Mouse (Mus musculus) hindbrain, embryonic 16.5 days (tissue): ENCODE data around the gene Lyrm9. TPM values are rescaled to one million over a fixed set of nuclear protein-coding genes. Genes with fewer than 3 reads are reported as not detected.

ENCODE experiments used
- ATAC-seq: fragments of 200-750 bp; cut with Nextera tagmentation; 2 replicates; pipeline ENCODE4 v1.8.0; 2017; ENCODE audit warnings: moderate TSS enrichment, moderate library complexity
- H3K27ac ChIP-seq: fragments of 300-500 bp; sonication (generic); 2 replicates; pipeline ENCODE4 v1.5.1; 2014; ENCODE audit warnings: low read depth, mild to moderate bottlenecking, control low read depth, low read length, moderate library complexity
- H3K27me3 ChIP-seq: fragments of 300-500 bp; sonication (generic); replicated peaks from 2 replicates; pipeline ENCODE4 v1.6.1; 2014; ENCODE audit warnings: low read length; ENCODE audit not compliant: control insufficient read depth, insufficient read depth
- H3K36me3 ChIP-seq: fragments of 300-500 bp; sonication (generic); 2 replicates; pipeline ENCODE4 v1.6.1; 2014; ENCODE audit warnings: mild to moderate bottlenecking, low read length, moderate library complexity, mixed read lengths; ENCODE audit not compliant: control insufficient read depth, insufficient read depth
- H3K4me1 ChIP-seq: fragments of 300-500 bp; sonication (generic); 2 replicates; pipeline ENCODE4 v1.6.1; 2014; ENCODE audit warnings: low read depth, low read length; ENCODE audit not compliant: control insufficient read depth, insufficient read depth
- H3K4me2 ChIP-seq: fragments of 300-500 bp; sonication (generic); 2 replicates; pipeline ENCODE4 v1.6.1; 2014; ENCODE audit warnings: mild to moderate bottlenecking, low read length, control low read depth, moderate library complexity
- H3K4me3 ChIP-seq: fragments of 300-500 bp; sonication (generic); 2 replicates; pipeline ENCODE4 v1.5.1; 2014; ENCODE audit warnings: mild to moderate bottlenecking, low read length, control low read depth, moderate library complexity
- H3K9ac ChIP-seq: fragments of 300-500 bp; sonication (generic); 2 replicates; pipeline ENCODE4 v1.6.1; 2014; ENCODE audit warnings: low read depth, mild to moderate bottlenecking, control low read depth, low read length, moderate library complexity
- H3K9me3 ChIP-seq: fragments of 300-500 bp; sonication (generic); 2 replicates; pipeline ENCODE4 v1.6.1; 2014; ENCODE audit warnings: mild to moderate bottlenecking, low read length, moderate library complexity; ENCODE audit not compliant: control insufficient read depth
- whole genome bisulfite sequencing: fragments of 180-500 bp; shearing (Covaris S2); extraction: QIAGEN DNeasy Blood & Tissue Kit; methylation state at CpG from one replicate; pipeline ENCODE4 v1.1.7; 2014; 5-methylcytosine and 5-hydroxymethylcytosine counted together
- polyA plus RNA-seq: library from polyadenylated mRNA; unstranded; fragments of >200 nt; fragmentation: Nextera tagmentation; extraction: Ambion mirVana; gene quantifications from 2 replicates; pipeline ENCODE4 v1.2.1, GENCODE M21; 2015

Lyrm9 gene
- polyA plus RNA-seq, 1 experiment from 2014 or later, result 48.4 TPM

- 19% methylated on average over 4 of the region's 4 CpGs for WGBS
- Histone ChIP-seq H3K4me1 (peaks cover 15% of the 10 kb centered on the region), H3K36me3 (no peaks in the 10 kb centered on the region), H3K27me3 (no peaks in the 10 kb centered on the region), H3K9ac (peak overlapping the region; percentile 12; the same call in 1 of the 2 replicates), H3K4me3 (no peak overlapping the region), H3K4me2 (no peak overlapping the region; the same call in 1 of the 2 replicates), H3K9me3 (no peaks in the 10 kb centered on the region), H3K27ac (0 out of 2 replicates have a peak overlapping the region, but pooled peaks have one; percentile 37)
- peak; percentile 54; the same call in 1 of the 2 replicates for ATAC-seq
Measured at GRCm38 (mm10) chr11:78791582-78791981, 34.8 kb upstream of the Lyrm9 start.

DNA sequence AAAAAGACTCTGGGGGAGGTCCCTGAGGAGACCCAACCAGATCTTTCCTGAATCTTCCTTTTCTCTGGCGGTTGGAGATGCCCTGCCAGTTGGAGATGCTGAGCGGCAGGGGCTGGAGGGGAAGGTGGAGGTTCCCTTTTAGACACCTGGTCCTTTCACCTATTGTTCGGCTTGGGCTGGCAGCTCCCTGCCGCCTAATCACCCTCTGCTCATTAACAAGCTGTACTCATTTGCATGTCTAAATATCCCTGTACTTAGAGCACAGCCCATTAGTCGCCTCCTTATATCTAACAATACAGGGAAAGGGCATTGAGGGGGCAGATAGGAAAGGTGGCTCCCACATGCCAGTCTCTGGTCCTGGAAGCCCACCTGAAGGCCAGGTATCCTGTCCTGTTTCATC, 34.3 kb upstream of the Lyrm9 start:
- Histone ChIP-seq H3K27me3 (no peaks in the 10 kb centered on the region), H3K27ac (0 out of 2 replicates have a peak overlapping the region, but pooled peaks have one; percentile 37), H3K9me3 (no peaks in the 10 kb centered on the region), H3K4me1 (peaks cover 15% of the 10 kb centered on the region), H3K9ac (peak overlapping the region; percentile 12; the same call in 1 of the 2 replicates), H3K4me2 (peak overlapping the region; percentile 27), H3K4me3 (no peak overlapping the region), H3K36me3 (no peaks in the 10 kb centered on the region)
- ATAC-seq, result no peak
- 18% methylated on average over 5 of the region's 5 CpGs for WGBS

DNA sequence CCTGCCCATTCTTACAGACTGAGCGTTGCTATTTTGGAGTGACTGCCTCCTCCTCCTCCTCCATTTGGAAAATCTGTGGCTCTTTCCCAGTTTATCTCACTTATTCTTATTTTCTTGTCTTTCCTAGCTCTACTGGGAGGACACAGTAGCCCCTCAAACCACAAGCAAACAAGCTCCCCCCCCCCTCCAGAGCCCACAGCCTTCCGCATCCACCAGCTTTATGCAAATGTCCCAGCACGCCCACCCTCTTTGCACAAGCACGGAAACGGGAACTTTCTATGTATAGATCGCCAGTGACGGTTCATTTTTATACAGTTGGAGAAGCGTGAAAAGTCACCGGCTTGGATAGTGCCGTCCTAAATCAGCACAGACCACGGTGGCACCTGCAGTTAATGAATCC, 33.9 kb upstream of the Lyrm9 start:
- no peaks in the 10 kb centered on the region for H3K36me3 ChIP-seq
- H3K4me1 ChIP-seq, result peaks cover 15% of the 10 kb centered on the region
- no peaks in the 10 kb centered on the region for H3K9me3 ChIP-seq
- no peaks in the 10 kb centered on the region for H3K27me3 ChIP-seq
- peak overlapping the region; percentile 27 for H3K4me2 ChIP-seq
- WGBS, result 16% methylated on average over 11 of the region's 11 CpGs
- no peak overlapping the region for H3K27ac ChIP-seq
- no peak overlapping the region for H3K9ac ChIP-seq
- no peak for ATAC-seq
- no peak overlapping the region for H3K4me3 ChIP-seq

DNA sequence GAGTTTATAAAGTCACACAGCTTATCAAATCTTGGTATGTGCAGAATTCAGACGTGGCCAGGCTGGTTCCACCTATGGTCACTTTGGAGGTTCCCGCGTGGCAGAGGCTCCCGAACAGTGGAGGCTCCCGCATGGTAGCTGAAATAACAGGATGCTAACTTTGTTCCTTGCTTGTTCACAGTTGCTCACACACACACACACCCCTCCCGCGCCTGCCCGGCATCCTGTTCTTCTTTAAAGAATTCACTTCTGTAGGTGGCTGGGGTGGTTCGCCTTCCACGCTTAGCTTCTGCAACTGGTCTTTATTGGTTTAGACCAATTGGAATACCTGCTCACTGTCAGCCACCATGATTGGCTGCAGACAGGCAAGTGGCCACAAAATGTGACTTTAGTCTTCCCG, 33.3 kb upstream of the Lyrm9 start:
- WGBS, result 86% methylated on average over 11 of the region's 11 CpGs
- H3K36me3 ChIP-seq, result no peaks in the 10 kb centered on the region
- ATAC-seq, result no peak
- H3K27ac ChIP-seq, result no peak overlapping the region
- H3K9me3 ChIP-seq, result no peaks in the 10 kb centered on the region
- no peak overlapping the region for H3K4me2 ChIP-seq
- no peak overlapping the region for H3K4me3 ChIP-seq
- peaks cover 15% of the 10 kb centered on the region for H3K4me1 ChIP-seq
- no peaks in the 10 kb centered on the region for H3K27me3 ChIP-seq
- H3K9ac ChIP-seq, result no peak overlapping the region

GRCm38 (mm10) chr11:78796072-78796729, 30.2 kb upstream of the Lyrm9 start:
- no peaks in the 10 kb centered on the region for H3K36me3 ChIP-seq
- H3K4me3 ChIP-seq, result no peak overlapping the region
- H3K27ac ChIP-seq, result no peak overlapping the region
- H3K9me3 ChIP-seq, result no peaks in the 10 kb centered on the region
- no peak overlapping the region for H3K4me2 ChIP-seq
- no peak for ATAC-seq
- H3K4me1 ChIP-seq, result peaks cover 12% of the 10 kb centered on the region
- no peaks in the 10 kb centered on the region for H3K27me3 ChIP-seq
- 84% methylated on average over 10 of the region's 10 CpGs for WGBS
- no peak overlapping the region for H3K9ac ChIP-seq

DNA sequence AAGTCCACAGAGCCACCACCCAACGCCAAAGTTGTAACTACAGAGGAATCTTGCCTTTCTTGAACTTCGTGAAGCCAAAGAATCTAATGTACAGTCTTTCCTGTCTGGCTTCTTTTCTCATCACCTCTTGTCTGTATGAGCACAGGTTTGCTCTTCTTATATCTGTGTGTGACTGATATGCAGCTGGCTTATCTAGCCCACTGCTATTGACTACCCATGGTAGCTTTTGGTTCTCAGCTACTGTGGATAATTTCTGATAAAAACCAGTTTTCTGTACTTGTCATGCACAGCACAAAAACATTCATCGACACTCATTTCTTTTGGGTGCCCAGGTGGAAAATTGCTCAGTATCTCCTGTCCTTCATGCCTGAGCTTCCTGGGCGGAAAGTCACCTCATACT, 25.3 kb upstream of the Lyrm9 start:
- H3K4me2 ChIP-seq, result no peak overlapping the region
- no peak overlapping the region for H3K4me3 ChIP-seq
- H3K9ac ChIP-seq, result no peak overlapping the region
- 94% methylated on average over 4 of the region's 4 CpGs for WGBS
- ATAC-seq, result no peak
- no peaks in the 10 kb centered on the region for H3K27me3 ChIP-seq
- H3K9me3 ChIP-seq, result no peaks in the 10 kb centered on the region
- H3K36me3 ChIP-seq, result no peaks in the 10 kb centered on the region
- no peak overlapping the region for H3K27ac ChIP-seq
- H3K4me1 ChIP-seq, result peaks cover 4% of the 10 kb centered on the region; the same call in 1 of the 2 replicates

GRCm38 (mm10) chr11:78803587-78804316, 22.6 kb upstream of the Lyrm9 start:
- H3K4me3 ChIP-seq, result no peak overlapping the region
- H3K27me3 ChIP-seq, result no peaks in the 10 kb centered on the region
- H3K9me3 ChIP-seq, result no peaks in the 10 kb centered on the region
- H3K27ac ChIP-seq, result no peak overlapping the region; the same call in 1 of the 2 replicates
- peak; percentile 37; the same call in 1 of the 2 replicates for ATAC-seq
- H3K9ac ChIP-seq, result no peak overlapping the region
- WGBS, result 50% methylated on average over 14 of the region's 14 CpGs
- H3K4me1 ChIP-seq, result peaks cover 7% of the 10 kb centered on the region; the same call in 1 of the 2 replicates
- no peaks in the 10 kb centered on the region for H3K36me3 ChIP-seq
- H3K4me2 ChIP-seq, result no peak overlapping the region

DNA sequence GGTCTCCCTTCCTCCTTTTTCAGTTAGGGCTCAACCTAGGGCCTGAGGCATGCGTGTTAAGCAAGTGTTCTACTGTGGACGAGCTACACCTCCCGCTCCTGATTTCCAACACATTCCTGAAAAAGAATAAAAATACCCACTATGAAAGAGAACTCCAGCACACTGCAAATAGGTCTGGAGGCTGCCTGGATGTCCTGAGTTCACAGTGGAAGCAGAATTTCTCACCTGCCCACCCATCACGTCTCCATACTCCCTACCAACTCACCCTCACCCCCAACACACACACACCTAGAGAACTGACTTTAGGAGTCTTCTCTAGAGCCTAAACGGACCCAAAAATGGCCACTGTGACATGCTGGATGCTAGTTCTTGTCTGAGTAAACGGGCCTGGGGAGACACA, 21.8 kb upstream of the Lyrm9 start:
- H3K36me3 ChIP-seq, result no peaks in the 10 kb centered on the region
- H3K4me2 ChIP-seq, result no peak overlapping the region
- H3K27ac ChIP-seq, result no peak overlapping the region
- peaks cover 7% of the 10 kb centered on the region; the same call in 1 of the 2 replicates for H3K4me1 ChIP-seq
- no peak overlapping the region for H3K9ac ChIP-seq
- no peaks in the 10 kb centered on the region for H3K9me3 ChIP-seq
- H3K27me3 ChIP-seq, result no peaks in the 10 kb centered on the region
- H3K4me3 ChIP-seq, result no peak overlapping the region
- ATAC-seq, result no peak
- WGBS, result 85% methylated on average over 6 of the region's 6 CpGs

GRCm38 (mm10) chr11:78805198-78805597, 21.2 kb upstream of the Lyrm9 start:
- H3K9ac ChIP-seq, result no peak overlapping the region

More at GRCm38 (mm10) chr11:78805198-78805597, 21.2 kb upstream of the Lyrm9 start:
- ATAC-seq, result no peak
- Histone ChIP-seq H3K4me3 (no peak overlapping the region), H3K9me3 (no peaks in the 10 kb centered on the region), H3K27me3 (no peaks in the 10 kb centered on the region), H3K27ac (no peak overlapping the region), H3K36me3 (no peaks in the 10 kb centered on the region), H3K4me1 (peaks cover 7% of the 10 kb centered on the region; the same call in 1 of the 2 replicates), H3K4me2 (no peak overlapping the region)
- WGBS, result 63% methylated on average over 6 of the region's 6 CpGs
